15 mouse cellular contexts compared by ENCODE assay signal in genomic region chr9:60227727-60228126, GRCm38 (mm10).
A peak's percentile ranks its signal among the peaks of the same experiment; 100 is the strongest.
DNase-seq lines count a peak whose midpoint lies in the region; ATAC-seq and TF ChIP-seq lines count a peak whose summit lies in the region.
"Had no signal": no experiment of that assay in that cellular context is flagged by ENCODE, and none has a peak within 500 bp of the region (broad histone marks: within the 10 kb centered on the region; RNA-seq: fewer than 3 reads in every experiment).

No protein-coding gene starts in this region.

- H3K4me1 ChIP-seq in forebrain, postnatal 0 days (ENCODE audit: insufficient read depth): peaks cover 9% of the 10 kb centered on the region
- H3K4me1 ChIP-seq in forebrain, embryonic 12.5 days: peaks cover 43% of the 10 kb centered on the region

- DNase-seq in forebrain, postnatal 0 days: peak; percentile 69
- DNase-seq in left cerebral cortex, adult 18-20 months (ENCODE audit: low spot score in 2 of 2): peak; percentile 14 to 15
- no peak for DNase-seq in left cerebral cortex, adult 9 months (ENCODE audit: low spot score in 2 of 2)
- DNase-seq in right cerebral cortex, postnatal 25 days: peak; percentile 30
- DNase-seq in right cerebral cortex, postnatal 36 days (ENCODE audit: low spot score in 2 of 2): no peak
- DNase-seq: cerebellum, adult 18-20 months; gastrocnemius, postnatal 14 days; kidney, adult 2 months; kidney, postnatal 25 days; lung, postnatal 14 days had no signal

- 0 out of 2 replicates have a peak overlapping the region, but pooled peaks have one; percentile 35 for H3K27ac ChIP-seq in forebrain, postnatal 0 days (ENCODE audit: low read depth, low read length)
- H3K27ac ChIP-seq in forebrain, embryonic 12.5 days: no peak overlapping the region
- H3K27ac ChIP-seq: limb, embryonic 12.5 days had no signal

- WGBS in forebrain, postnatal 0 days: 31% methylated on average over 7 of the region's 7 CpGs
- WGBS in forebrain, embryonic 12.5 days: 83% methylated on average over 7 of the region's 7 CpGs

- no peak overlapping the region for H3K4me3 ChIP-seq in forebrain, postnatal 0 days (ENCODE audit: low read depth, low read length)
- H3K4me3 ChIP-seq in forebrain, embryonic 12.5 days (replicated peaks): no peak overlapping the region
- H3K4me3 ChIP-seq: limb, embryonic 12.5 days had no signal

- no peak overlapping the region for H3K4me2 ChIP-seq in forebrain, postnatal 0 days (ENCODE audit: low read depth)
- no peak overlapping the region for H3K4me2 ChIP-seq in forebrain, embryonic 12.5 days
- H3K4me2 ChIP-seq: heart, embryonic 11.5 days; limb, embryonic 12.5 days had no signal

- ATAC-seq in forebrain, postnatal 0 days: no peak
- no peak for ATAC-seq in forebrain, embryonic 12.5 days (ENCODE audit: low FRiP score)
- no peak for ATAC-seq in erythroblast, adult 5-6 weeks (replicated peaks; ENCODE audit: low FRiP score, poor library complexity, severe bottlenecking)
- ATAC-seq: hindbrain, embryonic 16.5 days had no signal

- no peaks in the 10 kb centered on the region for H3K27me3 ChIP-seq in forebrain, postnatal 0 days (ENCODE audit: insufficient read depth, low read length)
- peaks cover 29% of the 10 kb centered on the region for H3K27me3 ChIP-seq in forebrain, embryonic 12.5 days
- H3K27me3 ChIP-seq: limb, embryonic 12.5 days had no signal

- no peaks in the 10 kb centered on the region for H3K36me3 ChIP-seq in forebrain, postnatal 0 days (ENCODE audit: insufficient read depth)
- no peaks in the 10 kb centered on the region for H3K36me3 ChIP-seq in forebrain, embryonic 12.5 days (replicated peaks)
- H3K36me3 ChIP-seq: limb, embryonic 12.5 days had no signal

- no peaks in the 10 kb centered on the region for H3K9me3 ChIP-seq in forebrain, postnatal 0 days (ENCODE audit: low read length)
- no peaks in the 10 kb centered on the region for H3K9me3 ChIP-seq in forebrain, embryonic 12.5 days
- H3K9me3 ChIP-seq: limb, embryonic 12.5 days had no signal

- TF ChIP-seq CTCF in forebrain, postnatal 0 days (IDR thresholded peaks at IDR 0.05; ENCODE audit: low read depth): no peak

- H3K9ac ChIP-seq in forebrain, postnatal 0 days: no peak overlapping the region
- no peak overlapping the region for H3K9ac ChIP-seq in forebrain, embryonic 12.5 days
- H3K9ac ChIP-seq: limb, embryonic 12.5 days had no signal

Comparison
In these comparisons a context has a peak if more than half of its experiments do, and no peak if none do; other contexts are left out.
1. DNase-seq: peak in forebrain, postnatal 0 days (single experiment), left cerebral cortex, adult 18-20 months (2 of 2) and right cerebral cortex, postnatal 25 days (single experiment); none in left cerebral cortex, adult 9 months (0 of 2) and right cerebral cortex, postnatal 36 days (0 of 2).